Mouse (Mus musculus): ENCODE measurements around the gene H2-DMb1. TPM values are rescaled to one million over a fixed set of nuclear protein-coding genes. Genes with fewer than 3 reads are reported as not detected.
A peak's percentile ranks its signal among the peaks of the same experiment; 100 is the strongest.

H2-DMb1 gene
- total RNA-seq, 2 experiments from 2014 or later = 48.5 to 56.9 TPM

GRCm38 (mm10) chr17:34205746-34206176, 52.9 kb downstream of the H2-DMb1 start:
- ATAC-seq (replicated peaks; ENCODE audit: poor library complexity, severe bottlenecking) = peak; percentile 60

GRCm38 (mm10) chr17:34206731-34207130, 53.9 kb downstream of the H2-DMb1 start:
- ATAC-seq (replicated peaks; ENCODE audit: poor library complexity, severe bottlenecking) = no peak

- ATAC-seq (replicated peaks; ENCODE audit: poor library complexity, severe bottlenecking) = no peak
Measured at GRCm38 (mm10) chr17:34207456-34207855, 54.6 kb downstream of the H2-DMb1 start.

DNA sequence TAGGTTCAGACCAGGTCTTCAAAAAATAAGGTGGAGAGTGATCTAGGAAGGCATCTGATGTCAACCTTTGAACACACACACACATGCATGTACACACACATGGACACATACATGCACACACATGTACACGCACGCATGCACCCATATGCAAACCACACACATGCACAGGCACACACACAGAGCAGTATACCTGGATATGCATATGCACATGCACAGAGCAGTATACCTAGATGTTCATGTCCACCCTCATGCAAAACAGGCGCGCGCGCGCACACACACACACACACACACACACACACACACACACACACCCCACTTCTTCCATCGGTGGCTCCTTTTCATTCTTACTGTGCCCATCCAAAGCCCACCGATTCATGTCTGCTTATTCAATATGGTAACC, 55.0 kb downstream of the H2-DMb1 start:
- ATAC-seq (replicated peaks; ENCODE audit: poor library complexity, severe bottlenecking) = no peak

DNA sequence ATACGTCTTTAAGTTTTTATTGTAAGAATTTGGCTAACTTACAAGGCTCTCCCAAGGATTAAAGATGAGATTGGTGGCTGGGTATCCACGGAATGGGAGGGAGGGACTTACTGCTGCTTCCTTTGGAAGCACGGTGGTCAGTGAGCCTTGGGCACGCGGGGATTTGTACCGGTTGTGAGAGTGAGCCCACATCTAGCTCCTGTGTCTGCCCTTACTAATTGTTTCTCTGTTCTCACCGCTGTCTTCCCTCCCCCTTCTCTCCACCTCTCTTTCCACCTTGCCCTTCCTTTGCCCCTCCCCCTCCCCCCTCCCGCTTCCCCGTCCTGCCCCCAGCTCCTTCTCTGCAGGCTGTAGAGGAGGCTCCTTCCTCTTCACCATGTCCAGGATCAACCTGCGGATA, 55.5 kb downstream of the H2-DMb1 start:
- no peak for ATAC-seq (replicated peaks; ENCODE audit: poor library complexity, severe bottlenecking)

- no peak for ATAC-seq (replicated peaks; ENCODE audit: poor library complexity, severe bottlenecking)
Measured at GRCm38 (mm10) chr17:34209680-34210079, 56.8 kb downstream of the H2-DMb1 start.

Other genes with a start within 250 kb of the H2-DMb1 start
Only the 30 nearest of the 32 such genes appear.
- 44.7 and 55.1 TPM in 2 replicates for gene Daxx, start 243.7 kb upstream of the H2-DMb1 start, total RNA-seq (2014; fragmentation: Nextera tagmentation)
- 22.4 and 40.6 TPM in 2 replicates for gene Daxx, start 243.7 kb upstream of the H2-DMb1 start, total RNA-seq (2017)
- gene Tapbp, start 237.2 kb upstream of the H2-DMb1 start, total RNA-seq (2014; fragmentation: Nextera tagmentation) = 68.2 and 76.8 TPM in 2 replicates
- gene Tapbp, start 237.2 kb upstream of the H2-DMb1 start, total RNA-seq (2017) = 48.0 and 57.7 TPM in 2 replicates
- gene Zbtb22, start 237.2 kb upstream of the H2-DMb1 start, total RNA-seq (2014; fragmentation: Nextera tagmentation) = 11.9 and 22.0 TPM in 2 replicates
- 16.8 and 23.9 TPM in 2 replicates for gene Zbtb22, start 237.2 kb upstream of the H2-DMb1 start, total RNA-seq (2017)
- 44.6 and 78.3 TPM in 2 replicates for gene Rgl2, start 223.5 kb upstream of the H2-DMb1 start, total RNA-seq (2014; fragmentation: Nextera tagmentation)
- 35.5 and 35.8 TPM in 2 replicates for gene Rgl2, start 223.5 kb upstream of the H2-DMb1 start, total RNA-seq (2017)
- 177 and 226 TPM in 2 replicates for gene Pfdn6, start 212.7 kb upstream of the H2-DMb1 start, total RNA-seq (2014; fragmentation: Nextera tagmentation)
- gene Pfdn6, start 212.7 kb upstream of the H2-DMb1 start, total RNA-seq (2017) = 149 and 168 TPM in 2 replicates
- gene Wdr46, start 212.4 kb upstream of the H2-DMb1 start, total RNA-seq (2014; fragmentation: Nextera tagmentation) = 41.4 and 56.6 TPM in 2 replicates
- 48.6 and 53.9 TPM in 2 replicates for gene Wdr46, start 212.4 kb upstream of the H2-DMb1 start, total RNA-seq (2017)
- gene B3galt4, start 201.6 kb upstream of the H2-DMb1 start, total RNA-seq (2014; fragmentation: Nextera tagmentation) = 3.2 and 3.3 TPM in 2 replicates
- 3.2 and 4.0 TPM in 2 replicates for gene B3galt4, start 201.6 kb upstream of the H2-DMb1 start, total RNA-seq (2017)
- gene Vps52, start 197.3 kb upstream of the H2-DMb1 start, total RNA-seq (2014; fragmentation: Nextera tagmentation) = 38.4 and 39.2 TPM in 2 replicates
- gene Vps52, start 197.3 kb upstream of the H2-DMb1 start, total RNA-seq (2017) = 18.6 and 19.2 TPM in 2 replicates
- gene Rps18, start 197.1 kb upstream of the H2-DMb1 start, total RNA-seq (2014; fragmentation: Nextera tagmentation) = 4,404 and 5,660 TPM in 2 replicates
- gene Rps18, start 197.1 kb upstream of the H2-DMb1 start, total RNA-seq (2017) = 1,485 and 1,727 TPM in 2 replicates
- 1,023 and 1,149 TPM in 2 replicates for gene H2-K1, start 152.7 kb upstream of the H2-DMb1 start, total RNA-seq (2014; fragmentation: Nextera tagmentation)
- 564 and 822 TPM in 2 replicates for gene H2-K1, start 152.7 kb upstream of the H2-DMb1 start, total RNA-seq (2017)
- 14.5 and 19.8 TPM in 2 replicates for gene Ring1, start 128.4 kb upstream of the H2-DMb1 start, total RNA-seq (2014; fragmentation: Nextera tagmentation)
- 9.9 and 14.0 TPM in 2 replicates for gene Ring1, start 128.4 kb upstream of the H2-DMb1 start, total RNA-seq (2017)
- gene H2-Ke6, start 125.0 kb upstream of the H2-DMb1 start, total RNA-seq (2014; fragmentation: Nextera tagmentation) = 35.4 and 67.3 TPM in 2 replicates
- 27.1 and 30.1 TPM in 2 replicates for gene H2-Ke6, start 125.0 kb upstream of the H2-DMb1 start, total RNA-seq (2017)
- 41.0 and 56.8 TPM in 2 replicates for gene Slc39a7, start 121.4 kb upstream of the H2-DMb1 start, total RNA-seq (2014; fragmentation: Nextera tagmentation)
- gene Slc39a7, start 121.4 kb upstream of the H2-DMb1 start, total RNA-seq (2017) = 99.8 and 103 TPM in 2 replicates
- gene Rxrb, start 121.3 kb upstream of the H2-DMb1 start, total RNA-seq (2014; fragmentation: Nextera tagmentation) = 51.0 and 55.4 TPM in 2 replicates
- gene Rxrb, start 121.3 kb upstream of the H2-DMb1 start, total RNA-seq (2017) = 40.5 and 47.2 TPM in 2 replicates
- 2.1 and 3.4 TPM in 2 replicates for gene Col11a2, start 113.6 kb upstream of the H2-DMb1 start, total RNA-seq (2014; fragmentation: Nextera tagmentation)
- 1.2 and 3.4 TPM in 2 replicates for gene Col11a2, start 113.6 kb upstream of the H2-DMb1 start, total RNA-seq (2017)
- 6.4 and 15.0 TPM in 2 replicates for gene H2-Oa, start 60.7 kb upstream of the H2-DMb1 start, total RNA-seq (2014; fragmentation: Nextera tagmentation)
- 1.7 and 7.6 TPM in 2 replicates for gene H2-Oa, start 60.7 kb upstream of the H2-DMb1 start, total RNA-seq (2017)
- gene H2-DMa, start 33.5 kb upstream of the H2-DMb1 start, total RNA-seq (2014; fragmentation: Nextera tagmentation) = 97.2 and 116 TPM in 2 replicates
- 40.2 and 41.8 TPM in 2 replicates for gene H2-DMa, start 33.5 kb upstream of the H2-DMb1 start, total RNA-seq (2017)
- gene Brd2, start 30.4 kb upstream of the H2-DMb1 start, total RNA-seq (2014; fragmentation: Nextera tagmentation) = 165 and 218 TPM in 2 replicates
- gene Brd2, start 30.4 kb upstream of the H2-DMb1 start, total RNA-seq (2017) = 273 and 284 TPM in 2 replicates
- gene H2-DMb2, start 9.8 kb upstream of the H2-DMb1 start, total RNA-seq (2014; fragmentation: Nextera tagmentation) = 3.2 and 3.6 TPM in 2 replicates
- gene H2-DMb2, start 9.8 kb upstream of the H2-DMb1 start, total RNA-seq (2017) = 3.8 and 7.1 TPM in 2 replicates
- gene Tap1, start 34.5 kb downstream of the H2-DMb1 start, total RNA-seq (2014; fragmentation: Nextera tagmentation) = 45.4 and 60.7 TPM in 2 replicates
- gene Tap1, start 34.5 kb downstream of the H2-DMb1 start, total RNA-seq (2017) = 81.6 and 89.7 TPM in 2 replicates
- gene Psmb9, start 34.7 kb downstream of the H2-DMb1 start, total RNA-seq (2014; fragmentation: Nextera tagmentation) = 144 and 147 TPM in 2 replicates
- gene Psmb9, start 34.7 kb downstream of the H2-DMb1 start, total RNA-seq (2017) = 103 and 141 TPM in 2 replicates
- 391 and 417 TPM in 2 replicates for gene Psmb8, start 44.6 kb downstream of the H2-DMb1 start, total RNA-seq (2014; fragmentation: Nextera tagmentation)
- gene Psmb8, start 44.6 kb downstream of the H2-DMb1 start, total RNA-seq (2017) = 462 and 464 TPM in 2 replicates
- gene Tap2, start 50.5 kb downstream of the H2-DMb1 start, total RNA-seq (2014; fragmentation: Nextera tagmentation) = 23.2 and 40.2 TPM in 2 replicates
- 62.7 and 69.6 TPM in 2 replicates for gene Tap2, start 50.5 kb downstream of the H2-DMb1 start, total RNA-seq (2017)
- gene H2-Ob, start 85.8 kb downstream of the H2-DMb1 start, total RNA-seq (2014; fragmentation: Nextera tagmentation) = 8.3 and 13.9 TPM in 2 replicates
- 2.1 and 2.3 TPM in 2 replicates for gene H2-Ob, start 85.8 kb downstream of the H2-DMb1 start, total RNA-seq (2017)
- gene H2-Ab1, start 104.6 kb downstream of the H2-DMb1 start, total RNA-seq (2014; fragmentation: Nextera tagmentation) = 15.3 and 35.8 TPM in 2 replicates
- 32.7 and 40.7 TPM in 2 replicates for gene H2-Ab1, start 104.6 kb downstream of the H2-DMb1 start, total RNA-seq (2017)
- gene H2-Aa, start 134.8 kb downstream of the H2-DMb1 start, total RNA-seq (2014; fragmentation: Nextera tagmentation) = 2.4 and 6.9 TPM in 2 replicates
- gene H2-Aa, start 134.8 kb downstream of the H2-DMb1 start, total RNA-seq (2017) = 2.4 and 4.8 TPM in 2 replicates
- gene H2-Eb1, start 152.8 kb downstream of the H2-DMb1 start, total RNA-seq (2014; fragmentation: Nextera tagmentation) = not detected in 2 replicates
- gene H2-Eb1, start 152.8 kb downstream of the H2-DMb1 start, total RNA-seq (2017) = 2.6 TPM in 2 replicates
- gene H2-Eb2, start 172.6 kb downstream of the H2-DMb1 start, total RNA-seq (2014; fragmentation: Nextera tagmentation) = not detected in 2 replicates
- gene H2-Eb2, start 172.6 kb downstream of the H2-DMb1 start, total RNA-seq (2017) = not detected in 2 replicates
- gene Btnl2, start 201.8 kb downstream of the H2-DMb1 start, total RNA-seq (2014; fragmentation: Nextera tagmentation) = not detected in 2 replicates
- gene Btnl2, start 201.8 kb downstream of the H2-DMb1 start, total RNA-seq (2017) = not detected in 2 replicates
- gene Btnl1, start 224.1 kb downstream of the H2-DMb1 start, total RNA-seq (2014; fragmentation: Nextera tagmentation) = not detected in 2 replicates
- gene Btnl1, start 224.1 kb downstream of the H2-DMb1 start, total RNA-seq (2017) = not detected in 2 replicates

Data from granulocyte monocyte progenitor cell, adult 5-6 weeks (primary cell).